Mouse (Mus musculus) cerebellum, adult 9-11 months (tissue): Measurements from ENCODE around the gene Tmc6.
"Not testable (repeated sequence)": the region's sequence is repeated elsewhere in the genome, so short reads cannot be mapped to it uniquely, and the experiment has no call there.

ENCODE experiments used
- DNase-seq: peaks from one replicate; pipeline ENCODE4 v3.0.0; 2022

Tmc6 gene

GRCm38 (mm10) chr11:117809407-117810311, 27.7 kb upstream of the Tmc6 start, which contains the start of the genes Gm20708 and Syngr2:
Gene Gm20708, plus strand, starts transcription at chr11:117809668.
Gene Syngr2, plus strand, starts transcription at chr11:117809668.
- no peak for DNase-seq

- no peak for DNase-seq
Observed at GRCm38 (mm10) chr11:117806781-117807180, 24.8 kb upstream of the Tmc6 start.

GRCm38 (mm10) chr11:117803166-117803688, 21.2 kb upstream of the Tmc6 start:
- no peak for DNase-seq

- DNase-seq: no peak
Observed at GRCm38 (mm10) chr11:117801650-117802049, 19.7 kb upstream of the Tmc6 start.

DNA sequence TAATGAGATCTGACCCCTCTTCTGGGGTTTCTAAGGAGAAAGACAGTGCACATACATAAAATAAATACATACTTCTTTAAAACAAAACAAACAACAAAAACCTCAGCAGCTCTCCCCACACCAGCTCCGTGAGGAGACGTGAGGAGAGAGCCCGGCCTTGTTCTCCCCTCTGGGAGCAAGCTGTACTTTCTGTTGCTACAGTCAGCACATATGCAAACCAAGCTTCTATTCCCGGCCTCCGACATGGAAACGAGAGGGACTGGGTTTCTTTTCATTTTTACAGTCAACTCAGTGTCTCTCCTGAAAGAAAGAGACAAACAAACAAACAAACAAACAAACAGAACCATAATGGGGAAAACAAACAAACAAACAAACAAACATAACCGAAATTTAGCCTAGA, 18.0 kb upstream of the Tmc6 start:
- no peak for DNase-seq

- DNase-seq: no peak
Observed at GRCm38 (mm10) chr11:117799174-117799573, 17.2 kb upstream of the Tmc6 start.

GRCm38 (mm10) chr11:117798160-117798541, 16.2 kb upstream of the Tmc6 start:
- DNase-seq: no peak

GRCm38 (mm10) chr11:117797511-117798159, 15.6 kb upstream of the Tmc6 start, which contains the start of gene 6030468B19Rik:
Gene 6030468B19Rik, plus strand, starts transcription at chr11:117797660.
- no peak for DNase-seq

GRCm38 (mm10) chr11:117796954-117797353, 15.0 kb upstream of the Tmc6 start:
- no peak for DNase-seq

GRCm38 (mm10) chr11:117794035-117794551, 12.1 kb upstream of the Tmc6 start:
- no peak for DNase-seq

DNA sequence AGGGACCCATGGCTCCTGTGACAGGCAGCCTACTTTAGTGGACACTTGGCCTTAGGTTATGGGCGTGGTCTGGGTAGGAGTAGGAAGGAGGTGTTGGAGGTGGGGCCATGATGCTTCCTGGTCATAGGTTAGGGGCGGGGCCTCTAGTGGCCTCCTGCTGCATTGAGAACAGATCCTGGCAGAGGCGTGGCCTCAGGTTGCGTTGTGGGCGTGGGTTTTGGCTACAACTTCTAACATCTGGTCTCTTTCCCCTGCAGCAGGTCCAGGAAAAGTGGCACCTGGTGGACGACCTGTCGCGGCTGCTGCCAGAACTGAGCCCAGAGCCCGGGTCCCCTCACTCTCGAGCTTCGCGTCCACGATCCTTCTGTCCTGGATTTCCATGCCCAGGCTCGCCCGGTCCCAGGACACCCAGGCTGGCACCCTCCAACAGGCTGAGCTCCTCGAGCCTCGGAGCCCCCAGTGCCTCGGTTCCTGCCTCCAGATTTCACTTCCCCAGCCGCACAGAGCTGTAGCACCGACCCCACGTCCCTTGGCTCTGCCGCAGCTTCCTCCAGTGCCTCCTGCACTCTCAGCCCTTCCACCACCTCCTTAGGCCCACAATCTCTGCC, 10.4 kb upstream of the Tmc6 start:
- DNase-seq: no peak

- no peak for DNase-seq
Observed at GRCm38 (mm10) chr11:117791441-117791761, 9.4 kb upstream of the Tmc6 start.

DNA sequence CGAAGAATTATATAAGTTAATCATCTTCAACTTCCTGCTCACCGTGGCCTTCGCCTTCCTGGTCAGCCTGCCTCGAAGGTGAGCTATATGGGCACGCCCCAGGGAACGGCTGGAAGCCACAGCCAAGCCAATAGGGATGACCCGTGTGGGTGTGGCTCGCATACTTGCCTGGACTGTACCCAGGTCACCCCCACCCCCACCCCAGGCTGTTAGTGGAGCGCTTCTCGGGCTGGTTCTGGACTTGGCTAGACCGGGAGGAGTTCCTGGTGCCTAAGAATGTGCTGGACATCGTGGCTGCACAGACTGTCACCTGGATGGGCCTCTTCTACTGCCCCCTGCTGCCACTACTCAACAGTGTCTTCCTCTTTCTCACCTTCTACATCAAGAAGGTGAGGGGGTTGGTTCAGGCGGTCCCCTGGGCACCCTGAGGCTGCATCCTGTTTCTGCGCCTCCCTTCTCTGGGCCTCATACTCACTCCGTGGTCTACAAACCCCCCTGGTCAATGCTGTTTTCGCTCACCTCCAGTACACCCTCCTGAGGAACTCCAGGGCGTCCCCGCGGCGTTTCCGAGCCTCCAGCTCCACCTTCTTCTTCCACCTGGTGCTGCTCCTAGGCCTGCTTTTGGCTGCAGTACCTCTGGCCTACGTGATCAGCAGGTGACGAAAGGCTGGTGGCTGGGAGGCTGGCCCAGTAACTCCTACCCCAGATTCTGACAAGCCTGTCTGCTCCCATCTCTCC, 8.9 kb upstream of the Tmc6 start:
- DNase-seq: no peak

- no peak for DNase-seq
Observed at GRCm38 (mm10) chr11:117790286-117790685, 8.3 kb upstream of the Tmc6 start.

DNA sequence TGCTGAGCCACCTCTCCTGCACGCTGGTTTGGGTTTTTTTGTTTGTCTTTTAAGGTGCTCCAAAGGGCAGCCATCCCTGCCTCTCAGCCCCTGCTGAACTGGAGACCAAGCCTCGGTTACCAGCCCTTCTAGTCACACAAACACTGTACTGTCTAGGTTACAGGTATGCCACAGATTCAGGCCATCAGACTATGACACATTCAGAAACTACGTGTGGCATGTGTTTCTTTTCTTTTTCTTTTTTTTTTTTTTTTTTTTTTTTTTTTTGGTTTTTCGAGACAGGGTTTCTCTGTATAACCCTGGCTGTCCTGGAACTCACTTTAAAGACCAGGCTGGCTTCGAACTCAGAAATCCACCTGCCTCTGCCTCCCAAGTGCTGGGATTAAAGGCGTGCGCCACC, 6.5 kb upstream of the Tmc6 start:
- DNase-seq: not testable (repeated sequence)

- DNase-seq: peak; percentile 65
Observed at GRCm38 (mm10) chr11:117786294-117786693, 4.3 kb upstream of the Tmc6 start.

DNA sequence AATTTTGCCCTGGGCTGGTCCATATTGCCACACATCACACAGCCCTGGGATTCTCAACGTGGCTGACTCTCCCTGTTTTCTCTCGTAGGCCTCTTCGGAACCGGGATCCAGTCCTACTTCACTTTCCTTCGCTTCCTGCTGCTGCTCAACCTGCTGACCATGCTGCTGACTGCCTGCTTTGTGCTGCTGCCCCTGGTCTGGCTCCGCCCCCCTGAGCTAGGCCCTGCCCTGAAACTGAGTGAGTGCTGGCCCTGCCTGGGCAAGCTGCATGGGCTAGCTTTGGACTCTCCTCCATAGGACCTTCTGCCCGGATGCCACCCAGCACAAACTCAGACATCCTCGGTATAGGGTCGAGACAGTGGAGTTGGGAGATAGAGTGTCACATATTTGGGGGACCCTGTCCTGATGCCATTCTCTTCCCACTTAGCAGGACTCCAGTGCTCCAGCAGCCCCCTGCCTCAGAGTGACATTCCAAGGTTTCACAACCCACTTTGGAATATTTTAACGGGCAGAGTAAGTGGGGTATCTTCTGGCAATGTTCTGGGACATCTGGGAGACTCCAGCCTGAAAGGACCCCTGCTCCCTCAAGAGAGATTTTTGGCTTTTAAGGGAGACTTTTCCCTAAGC, 1.8 kb upstream of the Tmc6 start:
- no peak for DNase-seq

- no peak for DNase-seq
Observed at GRCm38 (mm10) chr11:117783089-117783488, 1.1 kb upstream of the Tmc6 start.

DNA sequence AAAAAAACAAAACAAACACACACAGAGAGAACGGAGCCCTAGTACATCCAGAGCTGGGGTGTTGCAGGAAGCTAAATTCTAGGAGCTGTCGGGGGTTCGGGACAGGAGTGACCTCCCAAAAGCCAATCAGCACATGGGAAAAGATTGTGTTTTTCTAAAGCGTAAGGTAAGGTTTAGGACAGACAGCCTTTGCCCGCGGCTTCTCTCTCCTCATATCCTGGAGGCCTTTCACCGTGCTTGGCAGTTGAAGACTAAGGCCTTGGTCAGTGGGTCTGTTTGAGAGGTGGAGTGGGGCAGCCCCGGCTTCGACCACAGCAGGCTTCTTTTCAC, 672 bp upstream of the Tmc6 start:
- no peak for DNase-seq

- DNase-seq: no peak
Observed at GRCm38 (mm10) chr11:117781199-117781821, 688 bp downstream of the Tmc6 start.

DNA sequence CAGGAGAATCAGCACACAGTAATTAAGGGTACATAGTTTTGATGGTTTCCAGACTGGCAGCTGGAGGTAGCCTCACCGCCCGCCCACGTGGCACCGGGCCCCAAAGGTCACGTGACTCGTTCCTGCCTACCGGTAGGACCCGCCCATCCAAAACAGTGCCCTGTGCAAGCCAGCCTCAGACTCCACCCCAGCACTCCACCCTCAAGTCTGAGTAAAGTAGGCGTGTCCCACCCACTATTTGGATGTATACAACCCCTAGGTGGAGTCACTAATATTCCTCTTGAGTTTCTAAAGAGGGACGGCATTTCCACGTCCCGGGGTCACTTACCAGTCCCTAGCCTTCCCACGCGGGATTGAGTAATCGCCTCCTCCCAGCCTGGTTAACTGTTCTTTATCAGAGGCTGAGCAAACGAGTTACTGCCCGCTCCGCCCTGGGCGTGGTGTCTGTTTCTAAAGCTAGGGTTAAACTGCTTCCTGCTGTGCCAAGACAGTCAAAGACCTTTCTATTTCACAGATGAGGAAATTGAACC, 1.4 kb downstream of the Tmc6 start:
- no peak for DNase-seq

GRCm38 (mm10) chr11:117780199-117780515, 1.8 kb downstream of the Tmc6 start:
- DNase-seq: no peak
